Comparison of ENCODE assay signal across 8 mouse cellular contexts in genomic region chr1:36244058-36244827, GRCm38 (mm10). TPM values are rescaled to one million over a fixed set of nuclear protein-coding genes. Genes with fewer than 3 reads are reported as not detected.
DNase-seq lines count a peak whose midpoint lies in the region; ATAC-seq lines count a peak whose summit lies in the region.

Uggt1 (minus strand) TSS chr1:36244720.

- H3K4me2 ChIP-seq in hindbrain, embryonic 14.5 days (replicated peaks): peak within 1 kb of the TSS; percentile 90

- H3K9ac ChIP-seq in hindbrain, embryonic 14.5 days: peak within 1 kb of the TSS; percentile 85

- peak within 1 kb of the TSS; percentile 84 for H3K27ac ChIP-seq in hindbrain, embryonic 14.5 days

- peak within 1 kb of the TSS; percentile 86 for H3K4me3 ChIP-seq in hindbrain, embryonic 14.5 days (replicated peaks; ENCODE audit: low read length)

- H3K36me3 ChIP-seq in hindbrain, embryonic 14.5 days (replicated peaks; ENCODE audit: control insufficient read depth, insufficient read depth): no peaks in the 10 kb centered on the region

- no peaks in the 10 kb centered on the region for H3K9me3 ChIP-seq in hindbrain, embryonic 14.5 days (ENCODE audit: control insufficient read depth, low read length)

- WGBS in hindbrain, embryonic 14.5 days: 2% methylated on average over 48 of the region's 49 CpGs

- no peaks in the 10 kb centered on the region for H3K27me3 ChIP-seq in hindbrain, embryonic 14.5 days (ENCODE audit: control insufficient read depth, insufficient read depth, low read length)

- ATAC-seq in hindbrain, embryonic 14.5 days (ENCODE audit: low FRiP score): peak; percentile 98

- peaks cover 13% of the 10 kb centered on the region for H3K4me1 ChIP-seq in hindbrain, embryonic 14.5 days (replicated peaks; ENCODE audit: control insufficient read depth, insufficient read depth, low read length)

- peak; percentile 98 for DNase-seq in R1 (ENCODE audit: low read depth, low spot score)
- DNase-seq in cerebellum, postnatal 25 days: peak; percentile 91 to 95
- peak; percentile 77 to 84 for DNase-seq in frontal cortex, postnatal 25 days (ENCODE audit: low spot score in 2 of 2)
- DNase-seq in hindbrain, embryonic 14.5 days (ENCODE audit: low spot score): peak; percentile 92
- peak; percentile 92 to 94 for DNase-seq in layer of hippocampus, postnatal 36 days
- peak; percentile 97 for DNase-seq in lung, postnatal 36 days
- peak; percentile 98 for DNase-seq in retina, postnatal 1 day
- DNase-seq in urinary bladder, adult 18-20 months (ENCODE audit: low spot score in 2 of 2): peak; percentile 87 to 92

RNA-seq across cellular contexts. Expression of gene Uggt1, which starts in this region (rescaled TPM):
- 59.8 and 65.4 TPM in 2 replicates for polyA plus RNA-seq in hindbrain, embryonic 14.5 days (2014; fragmentation: Nextera tagmentation; extraction: Ambion mirVana)
- total RNA-seq in layer of hippocampus, postnatal 36 days (2021): 10 to 100 TPM; 43.9 to 48.1 TPM

Comparison
In these comparisons a context has a peak if more than half of its experiments do, and no peak if none do; other contexts are left out.
1. Peak in every context shown above with its lines: DNase-seq, ATAC-seq, H3K4me3 ChIP-seq and H3K27ac ChIP-seq.